In genomic region chrX:139815201-139815600, GRCm38 (mm10) we compare ENCODE assay signal across 25 mouse cellular contexts. TPM values are rescaled to one million over a fixed set of nuclear protein-coding genes. Genes with fewer than 3 reads are reported as not detected.
"Had no signal": no experiment of that assay in that cellular context is flagged by ENCODE, and none has a peak within 500 bp of the region (broad histone marks: within the 10 kb centered on the region; RNA-seq: fewer than 3 reads in every experiment).

No protein-coding gene starts in this region.

- H3K4me2 ChIP-seq: intestine, embryonic 15.5 days; limb, embryonic 15.5 days; neural tube, embryonic 15.5 days; stomach, embryonic 15.5 days had no signal

- H3K27ac ChIP-seq: intestine, embryonic 15.5 days; limb, embryonic 15.5 days; midbrain, embryonic 10.5 days; neural tube, embryonic 15.5 days; stomach, embryonic 15.5 days had no signal

- H3K9me3 ChIP-seq: intestine, embryonic 15.5 days; limb, embryonic 15.5 days; liver, embryonic 13.5 days; midbrain, embryonic 10.5 days; neural tube, embryonic 15.5 days; stomach, embryonic 15.5 days had no signal

- DNase-seq: liver, embryonic 13.5 days; liver, postnatal 0 days; lung, postnatal 36 days; midbrain, embryonic 14.5 days; right cerebral cortex, adult 18-20 months; right cerebral cortex, postnatal 25 days; thymus, adult 2 months; thymus, postnatal 25 days had no signal

- H3K36me3 ChIP-seq: intestine, embryonic 15.5 days; limb, embryonic 15.5 days; liver, embryonic 13.5 days; midbrain, embryonic 10.5 days; neural tube, embryonic 15.5 days; stomach, embryonic 15.5 days had no signal

- H3K4me1 ChIP-seq: intestine, embryonic 15.5 days; limb, embryonic 15.5 days; neural tube, embryonic 15.5 days; stomach, embryonic 15.5 days had no signal

- H3K9ac ChIP-seq: intestine, embryonic 15.5 days; limb, embryonic 15.5 days; liver, embryonic 13.5 days; liver, postnatal 0 days; neural tube, embryonic 15.5 days; stomach, embryonic 15.5 days had no signal

- H3K27me3 ChIP-seq: intestine, embryonic 15.5 days; liver, embryonic 13.5 days; stomach, embryonic 15.5 days had no signal

- H3K4me3 ChIP-seq: intestine, embryonic 15.5 days; limb, embryonic 15.5 days; liver, embryonic 13.5 days; midbrain, embryonic 10.5 days; myocyte; neural tube, embryonic 15.5 days; stomach, embryonic 15.5 days had no signal

- ATAC-seq: intestine, embryonic 15.5 days; liver, postnatal 0 days had no signal

RNA-seq across cellular contexts. Expression of gene Cldn2, which starts 14.6 kb away (rescaled TPM):
- total RNA-seq: megakaryocyte, adult 5-6 weeks had no signal
- polyA plus RNA-seq: limb, embryonic 11.5 days had no signal

RNA-seq across cellular contexts. Expression of gene Ripply1, which starts 33.0 kb away (rescaled TPM):
- total RNA-seq: layer of hippocampus, adult 8-10 months; layer of hippocampus, postnatal 14 days; left cerebral cortex, adult 18-20 months; left cerebral cortex, postnatal 25 days; megakaryocyte, adult 5-6 weeks had no signal
- polyA plus RNA-seq: intestine, embryonic 15.5 days; limb, embryonic 11.5 days; liver, embryonic 13.5 days; liver, postnatal 0 days; lung, embryonic 16.5 days; midbrain, embryonic 14.5 days; neural tube, embryonic 11.5 days; small intestine, adult 2 months; stomach, embryonic 15.5 days; testis, adult 2 months; urinary bladder, adult 2 months had no signal
